Mouse (Mus musculus): Measurements from ENCODE around the gene Nfic.
A peak's percentile ranks its signal among the peaks of the same experiment; 100 is the strongest.

Gene Nfic

GRCm38 (mm10) chr10:81354738-81355477 is 100.5 kb downstream of the Nfic start:
- no peak for DNase-seq

- DNase-seq = no peak
These were observed 103.7 kb downstream of the Nfic start for GRCm38 (mm10) chr10:81351678-81352291.

GRCm38 (mm10) chr10:81350351-81351063 is 104.9 kb downstream of the Nfic start, which contains the start of gene Hmg20b:
Gene Hmg20b, minus strand, starts transcription at chr10:81350480.
- DNase-seq = peak; percentile 99

- peak; percentile 58 for DNase-seq
These were observed 105.5 kb downstream of the Nfic start for GRCm38 (mm10) chr10:81349961-81350350.

- no peak for DNase-seq
These were observed 106.3 kb downstream of the Nfic start for GRCm38 (mm10) chr10:81349146-81349545.

GRCm38 (mm10) chr10:81346453-81347067 is 108.9 kb downstream of the Nfic start:
- no peak for DNase-seq
